Mouse (Mus musculus): ENCODE measurements around the gene Exph5.

Exph5 gene

DNA sequence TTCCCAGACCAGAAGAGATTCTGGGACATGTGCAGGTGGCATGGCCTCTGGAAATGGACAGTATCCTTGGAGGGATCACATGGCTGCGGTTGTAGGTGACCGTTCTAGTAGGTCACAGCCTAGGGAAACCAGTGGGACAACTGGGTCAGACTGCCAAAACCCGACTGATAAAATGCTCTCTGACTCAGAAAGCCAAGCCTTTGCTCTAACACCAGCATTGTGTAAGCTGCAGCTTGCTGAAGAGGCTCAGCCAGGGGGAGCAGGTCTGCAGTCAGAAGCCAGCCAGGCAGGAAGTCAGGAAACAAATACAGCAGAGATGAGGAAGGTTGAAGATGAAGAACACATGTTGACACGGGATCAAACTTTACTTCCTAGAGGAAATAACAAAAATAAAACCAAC is 74.4 kb downstream of the Exph5 start:
- no peak for DNase-seq

DNA sequence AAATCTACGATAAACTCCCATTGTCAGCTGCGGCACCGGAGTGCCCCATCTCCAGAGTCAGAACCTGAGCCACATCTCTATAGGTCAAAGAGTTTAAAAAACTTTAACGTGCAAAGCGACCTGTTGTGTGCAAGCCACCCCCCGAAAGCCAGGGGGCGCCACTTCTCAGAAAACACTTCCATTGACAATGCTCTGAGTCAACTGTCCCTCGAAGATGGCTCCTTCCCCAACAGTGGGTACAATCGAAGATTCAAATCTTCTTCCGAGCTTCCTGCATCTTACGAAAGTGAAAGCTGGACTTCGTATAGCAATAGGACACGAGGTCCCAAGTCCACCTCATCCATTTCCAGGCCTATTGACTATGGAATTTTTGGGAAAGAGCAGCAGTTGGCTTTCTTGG is 75.3 kb downstream of the Exph5 start:
- DNase-seq = no peak

DNA sequence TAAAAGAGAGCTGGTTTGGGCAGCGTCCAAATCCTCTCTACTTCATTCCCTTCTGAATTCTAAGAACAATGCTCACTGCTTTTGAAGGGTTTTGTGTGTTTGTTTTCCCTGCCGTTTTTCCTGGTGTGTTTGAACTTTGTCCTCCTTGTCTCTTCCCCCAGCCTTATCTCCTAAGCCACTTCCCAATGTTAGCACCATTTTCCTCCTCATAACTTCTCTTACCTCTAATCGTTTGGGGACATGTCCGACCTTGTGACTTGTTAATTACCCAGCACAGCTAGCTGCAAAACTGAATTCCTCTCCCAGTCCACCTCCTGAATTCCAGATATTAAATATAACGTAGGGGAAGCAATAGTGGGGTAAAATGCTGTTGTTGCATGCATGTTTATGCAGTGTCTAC is 76.1 kb downstream of the Exph5 start:
- no peak for DNase-seq

DNA sequence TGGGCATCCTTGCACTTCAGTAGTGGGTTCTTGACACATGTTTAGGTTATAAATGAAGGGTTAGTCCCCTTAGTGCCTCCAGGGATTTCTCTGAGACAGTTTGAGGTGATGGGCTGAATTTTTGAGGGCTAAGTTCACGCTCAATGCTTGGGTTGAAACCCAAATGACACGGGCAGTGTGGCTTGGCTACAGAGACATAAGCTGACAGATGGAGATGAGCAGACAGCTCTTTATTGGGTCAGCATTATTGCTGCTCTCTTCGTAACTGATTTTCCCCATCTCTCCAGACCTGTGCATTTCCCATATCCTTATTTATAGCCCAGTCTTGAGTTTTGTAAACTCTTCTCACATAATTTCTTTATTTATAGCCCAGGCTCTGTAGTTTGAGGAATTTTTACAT is 76.7 kb downstream of the Exph5 start:
- DNase-seq = no peak

DNA sequence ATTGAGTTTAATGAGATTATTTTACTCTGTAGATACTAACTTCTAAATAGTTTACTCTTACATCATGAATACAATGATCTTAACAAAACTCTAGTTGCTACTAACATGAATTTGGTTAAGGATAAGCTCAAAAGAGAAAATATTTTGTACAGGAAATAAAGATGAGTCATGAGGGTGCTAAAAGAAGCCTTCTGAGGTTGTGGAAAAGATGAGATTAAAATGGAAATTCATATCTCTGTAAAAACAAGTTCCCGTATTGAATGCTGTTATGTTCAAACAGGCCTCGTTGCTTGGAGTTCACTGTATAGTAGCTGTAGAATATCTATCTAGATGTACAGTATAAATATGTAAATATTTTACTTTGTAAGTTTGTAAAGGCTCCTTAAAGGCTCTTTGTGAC is 79.1 kb downstream of the Exph5 start:
- no peak for DNase-seq

DNA sequence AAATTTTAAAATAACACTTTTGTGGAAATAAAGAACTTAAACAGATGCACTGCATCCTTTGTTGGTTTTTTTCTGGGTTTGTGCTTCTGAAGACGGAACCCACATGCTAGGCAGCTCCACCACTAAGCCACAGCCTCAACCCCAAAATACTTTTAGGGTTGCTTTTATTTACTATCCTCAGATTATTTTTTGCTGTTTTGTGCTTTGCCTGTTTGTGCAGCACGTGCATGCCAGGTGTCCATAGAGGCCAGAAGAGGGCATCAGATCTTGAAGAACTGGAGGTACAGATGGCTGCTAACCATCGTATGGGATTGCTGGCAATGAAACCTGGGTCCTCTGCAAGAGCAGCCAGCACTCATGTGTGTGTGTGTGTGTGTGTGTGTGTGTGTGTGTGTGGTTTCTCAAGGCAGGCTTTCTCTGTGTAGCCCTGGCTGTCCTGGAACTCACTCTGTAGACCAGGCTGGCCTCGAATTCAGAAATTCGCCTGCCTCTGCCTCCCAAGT is 79.7 kb downstream of the Exph5 start:
- DNase-seq = no peak

DNA sequence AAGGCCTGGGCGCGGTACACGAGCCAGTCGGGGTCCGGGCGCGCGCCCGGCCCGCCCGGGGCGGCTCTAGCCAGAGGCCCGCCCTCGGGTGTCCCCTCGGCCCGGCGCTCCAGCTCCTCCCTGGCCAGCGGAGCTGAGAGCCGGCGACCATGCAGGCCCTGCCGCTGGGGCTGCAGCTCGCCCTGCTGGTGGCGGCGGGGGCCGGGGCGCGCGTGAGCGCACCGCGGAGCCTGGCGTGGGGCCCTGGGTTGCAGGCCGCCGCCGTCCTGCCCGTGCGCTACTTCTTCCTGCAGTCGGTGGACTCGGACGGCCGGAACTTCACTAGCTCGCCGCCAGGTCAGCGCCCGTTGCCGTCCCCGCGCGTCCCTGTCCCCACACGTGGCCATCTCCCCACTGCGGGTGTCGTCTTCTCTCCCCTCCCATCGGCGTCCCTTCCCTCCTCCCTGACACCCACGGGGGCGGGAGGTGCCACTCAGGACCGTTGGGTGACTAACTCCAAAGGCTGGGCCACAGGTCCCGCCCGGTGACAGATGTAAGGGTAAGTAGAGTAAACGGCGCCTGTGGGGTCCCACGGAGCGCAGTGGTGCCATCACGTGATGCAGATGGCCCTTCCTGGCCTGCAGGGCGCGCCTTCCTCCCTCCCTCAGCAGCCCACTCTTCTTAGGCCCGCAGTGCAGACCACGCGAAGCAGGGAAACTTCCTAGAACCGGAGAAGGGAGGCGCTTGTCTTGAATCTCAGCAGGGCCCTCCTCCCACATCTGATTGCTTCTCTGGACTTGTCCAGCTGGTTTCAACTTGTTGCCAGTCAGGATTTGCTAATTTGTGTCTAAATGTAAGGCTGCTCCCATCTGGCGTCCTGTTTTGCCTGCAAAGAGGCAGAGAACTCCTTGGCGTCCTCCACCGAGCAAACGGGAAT is 82.7 kb downstream of the Exph5 start, which contains the start of gene Kdelc2:
Gene Kdelc2, plus strand, starts transcription at position 75 of the 916 bp plus-strand sequence.
- DNase-seq = peak; percentile 75 to 84

DNA sequence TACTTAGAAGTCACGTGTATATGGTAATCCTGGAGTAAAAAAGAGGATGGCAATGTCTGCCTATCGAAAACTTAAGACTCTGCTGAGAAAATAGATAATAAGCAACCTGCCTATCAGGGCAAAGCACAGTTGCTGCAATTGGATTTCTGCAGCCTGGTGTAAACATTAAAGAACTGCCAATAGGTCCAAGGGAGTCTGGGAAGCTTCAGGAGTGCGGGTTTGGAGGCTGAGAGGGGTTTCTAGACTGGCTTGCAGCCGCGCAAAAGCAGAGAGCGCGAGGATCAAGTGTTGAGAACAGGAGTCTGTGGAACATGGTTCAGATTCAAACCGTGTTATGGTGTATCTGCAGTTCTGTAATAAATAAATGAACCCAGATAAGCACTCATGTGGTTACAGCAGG is 83.4 kb downstream of the Exph5 start:
- no peak for DNase-seq

DNA sequence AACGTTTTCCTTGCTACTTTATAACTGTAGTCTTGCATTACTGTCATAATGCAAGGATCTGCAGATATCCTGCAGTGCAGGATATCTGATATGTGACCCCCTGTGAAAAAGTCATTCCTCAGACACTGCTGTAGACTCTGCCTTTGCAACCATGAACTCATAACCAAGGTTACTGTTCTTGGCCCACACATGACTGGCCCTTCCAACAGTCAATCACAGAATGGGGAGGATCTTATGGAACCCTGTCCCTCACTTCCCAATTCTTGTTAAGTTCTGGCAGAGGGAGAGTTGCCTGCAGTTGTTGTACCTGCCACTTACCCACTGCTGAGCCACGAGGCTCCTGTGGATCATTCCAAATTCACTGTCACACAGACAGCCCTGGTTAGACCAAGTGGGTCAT is 86.0 kb downstream of the Exph5 start:
- DNase-seq = no peak

DNA sequence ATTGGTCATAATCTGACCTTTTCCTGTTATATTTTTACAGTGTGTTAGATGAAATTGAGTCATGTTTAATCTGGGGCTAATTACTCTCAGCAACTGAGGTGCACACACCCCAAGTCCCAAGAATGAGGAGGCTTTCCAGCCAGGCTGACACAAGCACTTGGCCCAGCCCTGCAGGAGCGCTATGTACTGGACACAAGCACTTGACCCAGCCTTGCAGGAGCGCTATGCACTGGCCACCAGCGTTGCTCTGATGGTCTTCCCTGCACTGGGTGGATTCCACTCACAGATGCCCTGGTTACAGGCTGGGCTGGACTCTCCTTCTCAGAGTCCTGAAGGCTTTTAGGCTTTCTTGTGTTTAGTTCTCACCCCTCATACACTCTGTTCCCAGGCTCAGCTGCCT is 87.6 kb downstream of the Exph5 start:
- no peak for DNase-seq

DNA sequence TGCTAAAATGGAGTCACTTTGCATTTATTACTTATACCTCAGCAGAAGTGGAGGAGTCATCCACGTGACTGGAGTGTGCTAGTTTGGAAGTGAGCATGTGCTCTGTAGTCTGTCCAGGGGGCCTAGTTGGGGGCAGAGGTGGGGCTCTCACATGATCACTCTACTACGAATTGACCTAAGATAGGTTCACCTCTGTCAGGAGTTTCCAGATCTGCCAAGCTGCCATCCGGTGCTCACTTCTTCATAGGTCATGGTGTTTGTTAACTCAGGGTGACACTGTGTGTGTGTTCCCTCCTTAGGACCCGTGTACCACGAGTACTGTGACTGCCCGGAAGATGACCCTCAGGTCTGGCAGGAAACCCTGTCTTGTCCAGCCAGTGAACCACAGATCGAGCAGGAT is 88.7 kb downstream of the Exph5 start:
- no peak for DNase-seq

DNA sequence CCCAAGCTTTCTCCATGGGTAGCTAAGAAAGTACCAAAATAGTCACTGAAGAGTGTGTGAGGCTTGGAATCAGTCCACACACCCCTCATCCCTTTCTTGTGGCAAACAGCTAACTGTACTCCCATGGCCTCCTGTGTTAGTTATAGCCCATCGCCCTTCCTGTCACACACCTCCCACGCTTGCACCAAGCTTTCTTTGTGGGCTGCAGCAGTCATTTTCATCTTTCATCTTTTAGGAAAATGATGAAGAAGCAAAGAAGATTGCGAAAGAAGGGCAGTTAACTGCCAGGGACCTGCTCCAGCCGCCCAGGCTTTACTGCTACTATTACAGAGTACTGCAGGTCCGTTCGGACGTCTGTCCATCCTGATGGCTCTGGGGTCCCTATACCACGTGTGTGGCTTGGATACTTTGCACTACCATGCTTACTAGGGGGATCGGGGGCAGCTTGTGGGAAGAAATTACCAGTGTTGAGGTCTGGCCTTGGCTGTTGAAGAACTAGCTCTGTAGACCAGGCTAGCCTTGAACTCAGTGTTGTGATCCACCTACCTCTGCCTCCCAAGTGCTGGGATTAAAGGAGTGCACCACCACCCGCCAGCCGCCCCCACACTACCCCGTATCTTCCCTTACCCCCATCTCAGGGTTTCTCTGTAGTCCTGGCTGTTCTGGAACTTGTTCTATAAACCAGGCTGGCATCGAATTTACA is 96.4 kb downstream of the Exph5 start:
- no peak for DNase-seq

DNA sequence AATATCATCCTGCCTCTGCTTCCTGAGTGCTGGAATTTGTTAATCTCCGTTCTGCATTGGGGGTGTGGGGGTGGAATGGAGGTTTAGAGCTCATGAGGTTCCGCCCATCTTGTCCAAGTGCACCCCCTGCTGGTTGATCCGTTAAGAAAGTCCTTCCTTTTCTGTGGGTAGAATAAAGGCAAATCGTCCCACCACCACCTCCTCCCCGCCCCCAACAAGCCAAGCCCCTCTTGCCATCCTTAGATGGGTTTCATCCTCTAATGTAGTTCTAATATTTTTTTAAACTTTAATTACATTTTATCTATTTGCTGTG is 96.9 kb downstream of the Exph5 start:
- peak in 1 of 2 experiments; percentile 58 for DNase-seq

DNA sequence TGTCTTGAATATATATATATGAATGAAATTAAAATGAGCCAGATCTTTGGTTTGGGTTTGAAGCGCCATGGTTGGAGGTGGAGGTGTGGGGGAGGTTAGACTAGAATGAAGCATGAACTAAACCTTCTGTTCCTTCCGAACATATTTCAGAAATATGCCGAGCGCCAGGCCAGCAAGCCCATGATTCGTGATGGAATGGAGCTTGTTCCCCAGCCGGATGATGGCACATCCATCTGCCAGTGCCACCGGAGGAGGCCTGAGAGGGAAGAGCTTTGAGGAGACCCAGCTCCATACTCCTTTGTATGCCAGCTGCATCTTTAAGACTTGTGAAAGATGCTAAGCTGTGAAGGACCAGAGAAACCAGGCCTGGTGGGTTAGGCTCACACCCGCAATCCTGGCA is 98.1 kb downstream of the Exph5 start:
- no peak for DNase-seq

DNA sequence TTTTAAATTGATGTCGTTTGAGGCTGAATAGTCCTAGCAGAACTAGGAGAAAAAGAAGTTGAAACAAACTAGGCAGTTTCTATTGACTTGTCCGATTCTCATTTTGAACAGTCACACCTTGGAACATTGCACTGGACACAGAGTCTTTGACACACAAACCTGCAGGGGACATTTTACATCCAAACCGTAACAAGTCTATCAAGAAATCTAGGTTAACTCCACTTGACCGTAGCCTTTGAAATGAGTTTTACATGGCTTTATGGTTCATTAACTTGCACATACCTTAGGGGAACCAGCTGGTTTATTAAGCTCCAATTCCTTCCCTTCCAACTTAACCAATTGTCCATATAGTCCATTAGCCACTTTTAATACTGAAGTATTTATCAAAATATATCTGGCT is 99.2 kb downstream of the Exph5 start:
- peak in 1 of 2 experiments; percentile 47 for DNase-seq

DNA sequence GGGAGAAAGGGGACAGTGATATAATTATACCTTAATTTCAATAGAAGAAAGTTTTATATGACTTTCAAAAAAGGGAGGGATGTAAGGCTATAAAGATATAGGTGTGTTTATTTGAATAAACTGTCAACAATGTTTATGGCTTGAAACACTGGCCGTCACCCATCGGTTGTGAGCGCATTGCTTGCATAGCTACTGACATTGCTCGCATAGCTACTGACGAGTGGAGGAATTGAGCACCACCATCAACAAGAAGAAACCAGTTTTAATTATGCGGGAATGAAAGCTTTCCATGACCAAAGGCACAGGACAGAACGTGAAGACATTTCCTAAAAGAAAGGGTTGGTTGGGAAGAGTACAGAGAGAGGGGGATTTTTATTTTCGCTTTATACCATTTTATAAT is 99.7 kb downstream of the Exph5 start:
- no peak for DNase-seq

DNA sequence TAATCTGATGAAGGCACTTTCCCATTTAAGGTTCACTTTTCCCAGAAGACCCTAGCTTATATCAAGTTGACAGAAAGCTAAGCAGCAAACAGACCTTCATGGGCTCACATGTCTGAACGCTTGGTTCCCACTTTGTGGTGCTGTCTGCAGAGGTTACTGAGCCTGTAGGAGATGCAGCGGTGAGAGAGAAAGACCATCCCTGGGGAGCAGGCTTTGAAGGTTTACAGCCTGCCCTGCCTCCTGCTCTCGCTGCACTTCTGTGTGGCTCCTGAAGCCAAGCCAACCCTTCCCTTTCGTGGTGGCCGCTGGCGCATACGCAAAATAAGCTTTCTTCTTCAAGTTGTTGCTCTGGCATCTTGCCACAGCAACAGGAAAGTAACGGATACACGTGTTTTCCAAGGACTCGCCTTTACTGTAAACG is 100.8 kb downstream of the Exph5 start, which contains the start of gene 4930550C14Rik:
Gene 4930550C14Rik, plus strand, starts transcription at position 35 of the 421 bp plus-strand sequence.
- peak; percentile 52 to 55 for DNase-seq

DNA sequence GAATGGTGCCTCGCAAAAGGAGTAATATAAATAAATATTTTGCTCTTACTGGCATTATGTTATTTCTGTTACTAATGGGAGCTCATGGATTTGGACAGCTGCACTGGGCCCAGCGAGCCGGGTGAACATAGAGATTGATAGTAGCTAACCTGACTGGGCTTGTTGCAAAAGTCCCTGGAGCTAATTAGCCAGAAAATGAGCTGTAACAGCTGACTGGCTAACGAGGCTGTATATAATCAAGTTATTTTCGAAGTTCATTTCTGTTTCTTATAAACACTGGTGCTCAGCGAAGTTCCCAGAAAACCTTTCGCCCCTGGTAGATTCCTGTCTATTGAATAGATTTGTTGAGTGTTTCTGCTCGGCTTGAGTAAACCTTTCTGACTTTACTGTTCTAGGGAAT is 101.5 kb downstream of the Exph5 start:
- DNase-seq = no peak

DNA sequence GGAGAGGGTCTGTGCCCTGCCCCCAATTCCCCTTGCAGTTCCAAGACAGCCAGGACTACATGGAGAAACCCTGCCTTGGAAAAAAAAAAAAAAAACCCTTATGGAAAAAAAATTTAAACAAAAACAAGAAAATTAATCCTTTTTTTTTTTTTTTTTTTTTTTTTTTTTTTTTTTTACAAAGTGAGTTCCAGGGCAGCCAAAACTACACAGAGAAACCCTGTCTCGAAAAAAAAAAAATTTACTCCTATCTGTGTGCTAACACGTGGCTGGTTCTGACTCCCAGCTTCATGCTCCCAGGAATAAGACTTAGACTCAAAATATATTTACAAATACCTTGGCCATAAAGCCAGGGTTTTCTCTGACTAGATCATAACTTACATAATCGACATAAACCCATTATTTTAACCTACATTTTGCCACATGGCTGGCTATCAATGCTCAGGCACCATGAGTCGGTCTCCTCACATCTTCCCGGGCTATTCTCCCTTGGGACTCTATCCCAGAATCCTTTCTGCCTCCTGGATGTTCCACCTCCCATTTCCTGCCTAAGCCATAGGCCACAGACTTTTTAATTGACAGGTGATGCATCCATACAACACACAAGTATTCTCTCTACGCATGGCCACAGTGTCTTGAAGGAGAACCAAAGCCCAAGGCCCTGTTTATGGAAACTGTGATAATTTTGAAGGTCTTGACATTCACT is 102.7 kb downstream of the Exph5 start:
- DNase-seq = no peak

DNA sequence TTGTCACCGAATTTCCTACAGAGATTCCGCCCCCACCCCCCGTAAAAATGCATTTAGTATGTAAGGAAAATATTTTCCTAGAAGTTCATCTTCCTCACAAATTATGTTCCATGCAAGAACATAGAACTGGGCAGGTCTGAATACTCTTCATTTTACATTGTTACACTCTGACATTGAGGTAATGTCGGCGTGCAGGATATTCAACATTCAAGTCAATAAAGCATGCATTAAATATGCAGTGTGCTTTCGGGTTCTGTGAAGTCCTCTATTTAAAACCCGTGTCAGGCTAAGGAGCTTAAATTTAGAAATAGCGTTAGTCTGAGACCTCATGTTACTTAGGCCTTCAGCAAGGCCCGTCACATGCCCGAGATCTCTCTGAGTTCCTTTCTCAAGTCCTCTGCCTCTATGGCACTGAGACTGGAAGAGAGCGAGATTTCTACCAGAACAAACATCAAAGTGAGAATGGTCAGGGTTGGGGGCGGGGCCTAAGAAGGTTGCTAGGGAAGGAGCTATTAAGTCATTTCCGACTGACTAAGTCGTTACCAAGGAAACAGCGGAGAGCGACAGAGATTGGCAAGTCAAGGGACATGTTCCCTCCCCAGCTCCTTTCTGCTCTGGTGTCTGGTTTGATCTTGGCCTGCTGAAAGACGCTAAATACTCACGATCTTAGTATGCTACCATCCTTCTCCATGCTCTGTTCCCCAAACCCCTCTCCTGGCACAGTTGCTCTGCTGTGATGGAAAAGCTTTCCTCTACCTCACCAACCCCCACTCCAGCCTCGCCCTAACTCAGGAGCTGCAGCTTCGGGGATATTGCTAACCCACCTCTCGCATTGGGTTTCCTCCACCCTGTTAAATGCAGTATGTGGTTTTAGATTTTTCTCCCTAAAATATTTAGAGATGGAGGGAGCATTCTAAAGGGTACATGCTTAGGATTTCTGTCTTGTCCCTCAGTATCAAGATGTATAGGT is 103.6 kb downstream of the Exph5 start:
- DNase-seq = peak; percentile 71 to 75

DNA sequence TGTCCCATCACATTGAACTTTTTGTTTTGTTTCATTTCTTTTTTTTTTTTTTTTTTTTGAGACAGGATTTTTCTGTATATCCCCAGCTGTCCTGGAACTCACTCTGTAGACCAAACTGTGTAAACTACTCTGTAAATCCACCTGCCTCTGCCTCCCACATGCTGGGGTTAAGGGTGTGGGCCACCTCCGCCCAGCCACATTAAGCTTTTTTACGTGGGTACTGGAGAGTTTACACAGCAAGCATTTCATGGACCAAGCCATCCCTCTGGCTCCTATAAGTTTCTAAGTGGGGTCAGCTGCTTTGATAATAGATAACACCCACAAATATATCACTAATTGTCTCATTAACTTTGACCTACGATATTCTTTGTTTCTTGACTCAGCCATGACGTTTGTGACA is 107.1 kb downstream of the Exph5 start:
- no peak for DNase-seq

DNA sequence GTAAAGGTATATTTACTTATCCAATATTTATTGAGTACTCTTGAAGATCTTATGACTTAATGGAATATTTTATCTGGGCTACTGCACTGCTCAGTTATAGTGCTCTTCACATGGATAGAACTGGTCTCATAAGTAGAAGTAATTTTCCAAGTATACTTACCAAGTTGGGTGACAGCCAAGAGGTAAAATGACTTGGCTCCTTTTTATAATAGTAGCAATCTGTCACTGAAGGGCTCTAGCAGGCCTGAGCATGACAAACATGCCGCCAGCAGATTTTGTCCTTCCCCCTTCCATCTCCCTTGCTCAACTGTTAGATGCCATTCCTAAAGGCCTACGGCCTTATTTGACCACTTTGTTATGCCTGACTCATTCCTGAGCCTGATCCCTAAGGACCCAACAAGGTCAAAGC is 107.5 kb downstream of the Exph5 start:
- peak in 1 of 2 experiments; percentile 53 for DNase-seq
